Mouse (Mus musculus) intestine, embryonic 16.5 days (tissue): ENCODE measurements around the gene a. TPM values are rescaled to one million over a fixed set of nuclear protein-coding genes. Genes with fewer than 3 reads are reported as not detected.
"Not testable (repeated sequence)": the region's sequence is repeated elsewhere in the genome, so short reads cannot be mapped to it uniquely, and the experiment has no call there.

Experiments used
- ATAC-seq: fragments of 200-750 bp; cut with Nextera tagmentation; 2 replicates; pipeline ENCODE4 v1.8.0; 2017; ENCODE audit warnings: moderate TSS enrichment, moderate library complexity
- H3K27ac ChIP-seq: fragments of 300-500 bp; sonication (generic); 2 replicates; pipeline ENCODE4 v1.5.1; 2014; ENCODE audit warnings: mild to moderate bottlenecking, low read length
- H3K27me3 ChIP-seq: fragments of 300-500 bp; sonication (generic); replicated peaks from 2 replicates; pipeline ENCODE4 v1.6.1; 2014; ENCODE audit warnings: low read length, control low read depth, mixed read lengths; ENCODE audit not compliant: control insufficient read depth, insufficient read depth
- H3K36me3 ChIP-seq: fragments of 300-500 bp; sonication (generic); 2 replicates; pipeline ENCODE4 v1.6.1; 2014; ENCODE audit warnings: low read length, control low read depth; ENCODE audit not compliant: control insufficient read depth, insufficient read depth
- H3K4me1 ChIP-seq: fragments of 300-500 bp; sonication (generic); 2 replicates; pipeline ENCODE4 v1.6.1; 2014; ENCODE audit warnings: low read length, control low read depth, mixed read lengths; ENCODE audit not compliant: control insufficient read depth, insufficient read depth
- H3K4me2 ChIP-seq: fragments of 300-500 bp; sonication (generic); 2 replicates; pipeline ENCODE4 v1.6.1; 2014; ENCODE audit warnings: low read depth, low read length, control low read depth
- H3K4me3 ChIP-seq: fragments of 300-500 bp; sonication (generic); 2 replicates; pipeline ENCODE4 v1.5.1; 2014; ENCODE audit warnings: mild to moderate bottlenecking, low read length
- H3K9ac ChIP-seq: fragments of 300-500 bp; sonication (generic); 2 replicates; pipeline ENCODE4 v1.6.1; 2014; ENCODE audit warnings: low read depth, low read length
- H3K9me3 ChIP-seq: fragments of 300-500 bp; sonication (generic); 2 replicates; pipeline ENCODE4 v1.6.1; 2016; ENCODE audit warnings: low read length, control low read depth; ENCODE audit not compliant: control insufficient read depth
- WGBS: fragments of 180-500 bp; shearing (Covaris S2); extraction: QIAGEN DNeasy Blood & Tissue Kit; methylation state at CpG from one replicate; pipeline ENCODE4 v1.1.7; 2014; 5-methylcytosine and 5-hydroxymethylcytosine counted together
- polyA plus RNA-seq: library from polyadenylated mRNA; unstranded; fragments of >200 nt; fragmentation: Nextera tagmentation; extraction: Ambion mirVana; gene quantifications from 2 replicates; pipeline ENCODE4 v1.2.1, GENCODE M21; 2015

Gene a
- polyA plus RNA-seq, 1 experiment from 2014 or later = not detected

GRCm38 (mm10) chr2:155046803-155047202 lies 255.6 kb downstream of the a start:
- Histone ChIP-seq H3K27me3 (no peaks in the 10 kb centered on the region), H3K4me1 (peaks cover 11% of the 10 kb centered on the region), H3K4me3 (no peak overlapping the region), H3K4me2 (no peak overlapping the region), H3K36me3 (no peaks in the 10 kb centered on the region), H3K9me3 (no peaks in the 10 kb centered on the region), H3K9ac (no peak overlapping the region), H3K27ac (no peak overlapping the region)
- WGBS = 91% methylated on average over 2 of the region's 2 CpGs
- no peak for ATAC-seq

- Histone ChIP-seq H3K4me2 (no peak overlapping the region), H3K9ac (no peak overlapping the region)
- 54% methylated on average over 7 of the region's 7 CpGs for WGBS
Observed at GRCm38 (mm10) chr2:155047452-155048178, 256.4 kb downstream of the a start.

GRCm38 (mm10) chr2:155050108-155050503 lies 258.9 kb downstream of the a start:
- H3K4me2 ChIP-seq = peak overlapping the region; percentile 94
- no peaks in the 10 kb centered on the region for H3K36me3 ChIP-seq
- peak; percentile 22 for ATAC-seq
- no peaks in the 10 kb centered on the region for H3K27me3 ChIP-seq
- peak overlapping the region; percentile 88 for H3K27ac ChIP-seq
- peak overlapping the region; percentile 55 for H3K4me3 ChIP-seq
- peaks cover 15% of the 10 kb centered on the region for H3K4me1 ChIP-seq
- H3K9ac ChIP-seq = peak overlapping the region; percentile 70
- H3K9me3 ChIP-seq = no peaks in the 10 kb centered on the region
- WGBS = 25% methylated on average over 5 of the region's 5 CpGs

More at GRCm38 (mm10) chr2:155047452-155048178, 256.4 kb downstream of the a start:
- H3K27me3 ChIP-seq = no peaks in the 10 kb centered on the region
- H3K36me3 ChIP-seq = no peaks in the 10 kb centered on the region
- H3K4me1 ChIP-seq = peaks cover 13% of the 10 kb centered on the region
- no peaks in the 10 kb centered on the region for H3K9me3 ChIP-seq
- no peak for ATAC-seq
- no peak overlapping the region for H3K4me3 ChIP-seq
- H3K27ac ChIP-seq = no peak overlapping the region

GRCm38 (mm10) chr2:155050504-155051236 lies 259.5 kb downstream of the a start:
- Histone ChIP-seq H3K4me1 (peaks cover 21% of the 10 kb centered on the region), H3K4me3 (peak overlapping the region; percentile 55), H3K27me3 (no peaks in the 10 kb centered on the region), H3K4me2 (peak overlapping the region; percentile 94), H3K27ac (peak overlapping the region; percentile 88), H3K9ac (peak overlapping the region; percentile 70), H3K9me3 (no peaks in the 10 kb centered on the region), H3K36me3 (no peaks in the 10 kb centered on the region)
- under 1% methylated on average over 45 of the region's 45 CpGs for WGBS
- peak; percentile 93 for ATAC-seq

- Histone ChIP-seq H3K4me1 (peaks cover 27% of the 10 kb centered on the region), H3K27ac (peak overlapping the region; percentile 88), H3K4me3 (peak overlapping the region; percentile 55), H3K4me2 (peak overlapping the region; percentile 94), H3K9me3 (no peaks in the 10 kb centered on the region), H3K27me3 (no peaks in the 10 kb centered on the region), H3K36me3 (no peaks in the 10 kb centered on the region), H3K9ac (peak overlapping the region; percentile 64)
- WGBS = 13% methylated on average over 9 of the region's 9 CpGs
- ATAC-seq = 0 out of 2 replicates have a peak, but pooled peaks have one; percentile 12
Observed at GRCm38 (mm10) chr2:155051622-155052351, 260.6 kb downstream of the a start.

GRCm38 (mm10) chr2:155052681-155053080 lies 261.5 kb downstream of the a start:
- Histone ChIP-seq H3K9ac (no peak overlapping the region), H3K9me3 (no peaks in the 10 kb centered on the region), H3K4me3 (no peak overlapping the region), H3K4me1 (peaks cover 24% of the 10 kb centered on the region), H3K27me3 (no peaks in the 10 kb centered on the region), H3K27ac (no peak overlapping the region), H3K4me2 (no peak overlapping the region), H3K36me3 (no peaks in the 10 kb centered on the region)
- ATAC-seq = no peak
- WGBS = 67% methylated on average over 2 of the region's 2 CpGs

- H3K36me3 ChIP-seq, H3K27ac ChIP-seq: not testable (repeated sequence)
- WGBS = 90% methylated on average over 8 of the region's 8 CpGs
Observed at GRCm38 (mm10) chr2:155053512-155053911, 262.3 kb downstream of the a start.

GRCm38 (mm10) chr2:155054672-155055071 lies 263.5 kb downstream of the a start:
- H3K9ac ChIP-seq = no peak overlapping the region
- H3K27me3 ChIP-seq = no peaks in the 10 kb centered on the region
- no peak for ATAC-seq
- no peak overlapping the region for H3K27ac ChIP-seq
- no peaks in the 10 kb centered on the region for H3K36me3 ChIP-seq
- H3K4me2 ChIP-seq = no peak overlapping the region
- no peaks in the 10 kb centered on the region for H3K9me3 ChIP-seq
- H3K4me3 ChIP-seq = no peak overlapping the region
- WGBS = 86% methylated on average over 3 of the region's 3 CpGs
- peaks cover 24% of the 10 kb centered on the region for H3K4me1 ChIP-seq

More at GRCm38 (mm10) chr2:155053512-155053911, 262.3 kb downstream of the a start:
- not testable (repeated sequence) for H3K4me3 ChIP-seq, ATAC-seq, H3K9ac ChIP-seq, H3K27me3 ChIP-seq, H3K9me3 ChIP-seq, H3K4me2 ChIP-seq
- H3K4me1 ChIP-seq = peaks cover 24% of the 10 kb centered on the region

GRCm38 (mm10) chr2:155056076-155056578 lies 264.9 kb downstream of the a start:
- 50% methylated on average over 5 of the region's 5 CpGs for WGBS
- H3K36me3 ChIP-seq = no peaks in the 10 kb centered on the region

More at GRCm38 (mm10) chr2:155056076-155056578, 264.9 kb downstream of the a start:
- no peak overlapping the region for H3K9ac ChIP-seq
- H3K4me2 ChIP-seq = no peak overlapping the region
- H3K27ac ChIP-seq = peak overlapping the region; percentile 70
- H3K4me3 ChIP-seq = no peak overlapping the region
- peak; percentile 88 for ATAC-seq
- H3K27me3 ChIP-seq = no peaks in the 10 kb centered on the region
- no peaks in the 10 kb centered on the region for H3K9me3 ChIP-seq
- peaks cover 19% of the 10 kb centered on the region for H3K4me1 ChIP-seq
